9 mouse cellular contexts compared by ENCODE assay signal in genomic region chr5:137502667-137503110, GRCm38 (mm10). TPM values are rescaled to one million over a fixed set of nuclear protein-coding genes. Genes with fewer than 3 reads are reported as not detected.
A peak's percentile ranks its signal among the peaks of the same experiment; 100 is the strongest.
DNase-seq lines count a peak whose midpoint lies in the region; ATAC-seq and TF ChIP-seq lines count a peak whose summit lies in the region.
"Had no signal": no experiment of that assay in that cellular context is flagged by ENCODE, and none has a peak within 500 bp of the region (broad histone marks: within the 10 kb centered on the region; RNA-seq: fewer than 3 reads in every experiment).

No protein-coding gene starts in this region.

- TF ChIP-seq POLR2A in spleen, adult 2 months (IDR thresholded peaks at IDR 0.05; ENCODE audit: low read depth, low read length): peak; percentile 47

- H3K4me1 ChIP-seq in spleen, adult 2 months (ENCODE audit: control insufficient read depth, insufficient read depth, insufficient read length): no peaks in the 10 kb centered on the region; the same call in 1 of the 2 replicates
- no peaks in the 10 kb centered on the region for H3K4me1 ChIP-seq in forebrain, postnatal 0 days (ENCODE audit: insufficient read depth)
- H3K4me1 ChIP-seq in liver, embryonic 15.5 days (replicated peaks): peaks cover 27% of the 10 kb centered on the region
- peaks cover 6% of the 10 kb centered on the region; the same call in 1 of the 2 replicates for H3K4me1 ChIP-seq in neural tube, embryonic 14.5 days (ENCODE audit: control insufficient read depth, insufficient read depth, low read length)

- peak overlapping the region; percentile 56 for H3K4me2 ChIP-seq in forebrain, postnatal 0 days (ENCODE audit: low read depth)
- peak overlapping the region; percentile 90 for H3K4me2 ChIP-seq in liver, embryonic 15.5 days
- peak overlapping the region; percentile 57 for H3K4me2 ChIP-seq in neural tube, embryonic 14.5 days (ENCODE audit: low read depth, low read length)

- TF ChIP-seq CTCF in spleen, adult 2 months (IDR thresholded peaks at IDR 0.05; ENCODE audit: extremely low read depth, insufficient read depth, insufficient read length, insufficient replicate concordance): peak; percentile 87
- peak; percentile 97 for TF ChIP-seq CTCF in forebrain, postnatal 0 days (IDR thresholded peaks at IDR 0.05; ENCODE audit: low read depth)

- H3K4me3 ChIP-seq in spleen, adult 2 months (ENCODE audit: extremely low read depth, insufficient read depth, insufficient read length): peak overlapping the region; percentile 71
- peak overlapping the region; percentile 71 for H3K4me3 ChIP-seq in forebrain, postnatal 0 days (ENCODE audit: low read depth, low read length)
- H3K4me3 ChIP-seq in liver, embryonic 15.5 days (replicated peaks): peak overlapping the region; percentile 75
- H3K4me3 ChIP-seq in neural tube, embryonic 14.5 days (ENCODE audit: low read depth, low read length): peak overlapping the region; percentile 53

- H3K27ac ChIP-seq in spleen, adult 2 months (ENCODE audit: insufficient read depth, low read length): peak overlapping the region; percentile 77
- peak overlapping the region; percentile 99 for H3K27ac ChIP-seq in forebrain, postnatal 0 days (ENCODE audit: low read depth, low read length)
- H3K27ac ChIP-seq in liver, embryonic 15.5 days (replicated peaks): peak overlapping the region; percentile 92
- H3K27ac ChIP-seq in neural tube, embryonic 14.5 days (ENCODE audit: low read depth, low read length): peak overlapping the region; percentile 93

- H3K27me3 ChIP-seq in spleen, adult 2 months (ENCODE audit: control insufficient read depth, insufficient read depth, low read length): no peaks in the 10 kb centered on the region
- H3K27me3 ChIP-seq in forebrain, postnatal 0 days (ENCODE audit: insufficient read depth, low read length): no peaks in the 10 kb centered on the region
- H3K27me3 ChIP-seq in liver, embryonic 15.5 days: no peaks in the 10 kb centered on the region
- no peaks in the 10 kb centered on the region for H3K27me3 ChIP-seq in neural tube, embryonic 14.5 days (ENCODE audit: control insufficient read depth, insufficient read depth, low read length)

- peak overlapping the region; percentile 84 for H3K9ac ChIP-seq in forebrain, postnatal 0 days
- H3K9ac ChIP-seq in liver, embryonic 15.5 days: peak overlapping the region; percentile 67
- peak overlapping the region; percentile 69 for H3K9ac ChIP-seq in neural tube, embryonic 14.5 days (replicated peaks; ENCODE audit: low read depth, low read length)

- no peaks in the 10 kb centered on the region for H3K9me3 ChIP-seq in forebrain, postnatal 0 days (ENCODE audit: low read length)
- no peaks in the 10 kb centered on the region for H3K9me3 ChIP-seq in liver, embryonic 15.5 days (replicated peaks)
- no peaks in the 10 kb centered on the region for H3K9me3 ChIP-seq in neural tube, embryonic 14.5 days (ENCODE audit: control insufficient read depth, low read length)

- peak in 1 of 2 experiments; percentile 73 for DNase-seq in spleen, adult 2 months (ENCODE audit: low read depth in 1 of 2, low spot score in 2 of 2)
- no peak for DNase-seq in spleen, adult 12 weeks (ENCODE audit: low spot score)
- peak; percentile 84 for DNase-seq in c-Kit-positive CD71-positive TER-119-positive erythroid progenitor cells, embryonic 14.5 days (ENCODE audit: low spot score)
- peak; percentile 93 for DNase-seq in forebrain, postnatal 0 days
- DNase-seq in urinary bladder, postnatal 25 days (ENCODE audit: low spot score): peak; percentile 76

- peak; percentile 74 for ATAC-seq in forebrain, postnatal 0 days
- peak; percentile 60 for ATAC-seq in inflammation-experienced regulatory T-cells, adult 6 months
- peak; percentile 84 for ATAC-seq in liver, embryonic 15.5 days (ENCODE audit: insufficient read depth)
- peak; percentile 83 for ATAC-seq in neural tube, embryonic 14.5 days (ENCODE audit: low read depth)

- under 1% methylated on average over 27 of the region's 30 CpGs for WGBS in spleen, adult 2 months
- 2% methylated on average over 30 of the region's 30 CpGs for WGBS in forebrain, postnatal 0 days
- 1% methylated on average over 28 of the region's 30 CpGs for WGBS in liver, embryonic 15.5 days (ENCODE audit: insufficient replicate concordance)
- 0% methylated on average over 25 of the region's 30 CpGs for WGBS in neural tube, embryonic 14.5 days

- no peaks in the 10 kb centered on the region; the same call in 1 of the 2 replicates for H3K36me3 ChIP-seq in spleen, adult 2 months (ENCODE audit: control insufficient read depth, insufficient read depth, low read length)
- H3K36me3 ChIP-seq in forebrain, postnatal 0 days (ENCODE audit: insufficient read depth): no peaks in the 10 kb centered on the region
- H3K36me3 ChIP-seq in liver, embryonic 15.5 days (replicated peaks): peaks cover 15% of the 10 kb centered on the region
- H3K36me3 ChIP-seq in neural tube, embryonic 14.5 days (ENCODE audit: control insufficient read depth, insufficient read depth, low read length): no peaks in the 10 kb centered on the region

RNA-seq across cellular contexts. Expression of gene Pop7, which starts 0.4 kb away (rescaled TPM):
- polyA plus RNA-seq in spleen, adult 2 months (2012; rRNA removed): 26.6 and 40.1 TPM in 2 replicates
- 79.1 and 80.6 TPM in 2 replicates for total RNA-seq in forebrain, postnatal 0 days (2014; rRNA removed)
- 99.2 and 110 TPM in 2 replicates for polyA plus RNA-seq in forebrain, postnatal 0 days (2015; fragmentation: Nextera tagmentation; extraction: Ambion mirVana)
- 10 to 100 TPM; 51.1 to 61.5 (median 59.1) TPM for polyA plus RNA-seq in inflammation-experienced regulatory T-cells, adult 6 months (2017; shearing (Covaris generic))
- polyA plus RNA-seq in liver, embryonic 15.5 days (2015; fragmentation: Nextera tagmentation; extraction: Ambion mirVana): 29.4 and 33.4 TPM in 2 replicates
- polyA plus RNA-seq in neural tube, embryonic 14.5 days (2014; fragmentation: Nextera tagmentation; extraction: Ambion mirVana): 82.9 and 98.3 TPM in 2 replicates

RNA-seq across cellular contexts. Expression of gene Gigyf1, which starts 15.7 kb away (rescaled TPM):
- polyA plus RNA-seq in spleen, adult 2 months (2012; rRNA removed): 40.3 and 49.8 TPM in 2 replicates
- 21.1 and 25.2 TPM in 2 replicates for total RNA-seq in forebrain, postnatal 0 days (2014; rRNA removed)
- 6.1 and 10.6 TPM in 2 replicates for polyA plus RNA-seq in forebrain, postnatal 0 days (2015; fragmentation: Nextera tagmentation; extraction: Ambion mirVana)
- 10 to 100 TPM; 14.0 to 33.6 (median 31.4) TPM for polyA plus RNA-seq in inflammation-experienced regulatory T-cells, adult 6 months (2017; shearing (Covaris generic))
- polyA plus RNA-seq in liver, embryonic 15.5 days (2015; fragmentation: Nextera tagmentation; extraction: Ambion mirVana): 3.2 and 3.8 TPM in 2 replicates
- polyA plus RNA-seq in neural tube, embryonic 14.5 days (2014; fragmentation: Nextera tagmentation; extraction: Ambion mirVana): 16.3 and 21.2 TPM in 2 replicates

RNA-seq across cellular contexts. Expression of gene Zan, which starts 25.8 kb away (rescaled TPM):
- polyA plus RNA-seq in spleen, adult 2 months (2012; rRNA removed): 0.02 and 0.06 TPM in 2 replicates
- total RNA-seq in forebrain, postnatal 0 days (2014; rRNA removed): 0.31 and 0.62 TPM in 2 replicates
- 0.08 and 0.14 TPM in 2 replicates for polyA plus RNA-seq in forebrain, postnatal 0 days (2015; fragmentation: Nextera tagmentation; extraction: Ambion mirVana)
- polyA plus RNA-seq in inflammation-experienced regulatory T-cells, adult 6 months (2017; shearing (Covaris generic)): under 1 TPM; 0.19 to 0.55 (median 0.24) TPM
- polyA plus RNA-seq in liver, embryonic 15.5 days (2015; fragmentation: Nextera tagmentation; extraction: Ambion mirVana): 0.07 and 0.25 TPM in 2 replicates
- 0.08 TPM in 2 replicates for polyA plus RNA-seq in neural tube, embryonic 14.5 days (2014; fragmentation: Nextera tagmentation; extraction: Ambion mirVana)

RNA-seq across cellular contexts. Expression of gene Epo, which starts 30.4 kb away (rescaled TPM):
- polyA plus RNA-seq in spleen, adult 2 months (2012; rRNA removed): not detected in 2 replicates
- not detected in 2 replicates for total RNA-seq in forebrain, postnatal 0 days (2014; rRNA removed)
- not detected in 2 replicates for polyA plus RNA-seq in forebrain, postnatal 0 days (2015; fragmentation: Nextera tagmentation; extraction: Ambion mirVana)
- not detected for polyA plus RNA-seq in inflammation-experienced regulatory T-cells, adult 6 months (2017; shearing (Covaris generic))
- polyA plus RNA-seq in liver, embryonic 15.5 days (2015; fragmentation: Nextera tagmentation; extraction: Ambion mirVana): 0.68 and 1.0 TPM in 2 replicates
- not detected in 2 replicates for polyA plus RNA-seq in neural tube, embryonic 14.5 days (2014; fragmentation: Nextera tagmentation; extraction: Ambion mirVana)
- total RNA-seq: left cerebral cortex, adult 8-10 months had no signal

RNA-seq across cellular contexts. Expression of gene Gnb2, which starts 30.6 kb away (rescaled TPM):
- polyA plus RNA-seq in spleen, adult 2 months (2012; rRNA removed): 762 and 932 TPM in 2 replicates
- 1,237 and 1,339 TPM in 2 replicates for total RNA-seq in forebrain, postnatal 0 days (2014; rRNA removed)
- 766 and 769 TPM in 2 replicates for polyA plus RNA-seq in forebrain, postnatal 0 days (2015; fragmentation: Nextera tagmentation; extraction: Ambion mirVana)
- 10 to 100 TPM; 63.1 to 85.4 (median 72.9) TPM for polyA plus RNA-seq in inflammation-experienced regulatory T-cells, adult 6 months (2017; shearing (Covaris generic))
- 150 and 161 TPM in 2 replicates for polyA plus RNA-seq in liver, embryonic 15.5 days (2015; fragmentation: Nextera tagmentation; extraction: Ambion mirVana)
- 553 and 557 TPM in 2 replicates for polyA plus RNA-seq in neural tube, embryonic 14.5 days (2014; fragmentation: Nextera tagmentation; extraction: Ambion mirVana)
